Mouse (Mus musculus) embryonic fibroblast, embryonic 13.5 days (primary cell): ENCODE data around the gene Gm10234. TPM values are rescaled to one million over a fixed set of nuclear protein-coding genes. Genes with fewer than 3 reads are reported as not detected.

Experiments
- H3K27ac ChIP-seq: 2 replicates; pipeline ENCODE4 v1.5.1; 2012; ENCODE audit warnings: low read length, control low read depth, inconsistent platforms; ENCODE audit not compliant: insufficient read depth
- H3K4me1 ChIP-seq: 2 replicates; pipeline ENCODE4 v1.6.1; 2011; ENCODE audit warnings: low read length; ENCODE audit not compliant: control insufficient read depth, insufficient read depth
- H3K4me3 ChIP-seq: 2 replicates; pipeline ENCODE4 v1.5.1; 2011; ENCODE audit warnings: mild to moderate bottlenecking, control low read depth, low read length; ENCODE audit not compliant: insufficient read depth
- CTCF ChIP-seq: IDR thresholded peaks from 2 replicates; pipeline ENCODE4 v1.5.1; 2011; ENCODE audit warnings: mild to moderate bottlenecking, control low read depth, low read length, moderate library complexity, borderline replicate concordance; ENCODE audit not compliant: insufficient read depth
- POLR2A ChIP-seq: IDR thresholded peaks from 2 replicates; pipeline ENCODE4 v1.6.1; 2011; ENCODE audit warnings: low read depth, mild to moderate bottlenecking, control low read depth, low read length, moderate library complexity
- polyA plus RNA-seq: library from polyadenylated mRNA; stranded (reverse); fragments of >200 nt; gene quantifications from 2 replicates; pipeline ENCODE4 v1.2.4, GENCODE M21; 2011; ENCODE audit warnings: low read depth; ENCODE audit not compliant: missing spikeins, insufficient read length

The Gm10234 gene
- polyA plus RNA-seq, 1 experiment = not detected

DNA sequence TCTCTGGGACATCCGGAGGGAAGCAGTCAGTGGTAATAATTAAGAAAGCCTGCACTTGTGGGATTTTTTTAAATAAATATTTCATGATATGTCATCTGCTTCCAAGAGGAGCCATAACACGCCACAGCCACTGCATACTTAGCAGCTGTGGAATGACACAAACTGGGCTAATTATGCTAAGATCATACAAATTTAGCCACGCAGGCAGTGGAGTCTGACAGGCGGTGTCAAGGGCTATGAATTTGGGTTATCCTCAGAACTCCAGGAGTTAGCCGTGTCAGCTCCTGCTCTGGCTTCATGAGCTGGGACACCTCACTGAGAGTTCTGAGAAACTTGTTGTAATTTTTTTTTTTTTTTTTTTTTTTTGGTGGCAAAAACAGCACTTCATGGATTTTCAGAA is 40.8 kb downstream of the Gm10234 start:
- H3K4me3 ChIP-seq = no peak overlapping the region
- H3K27ac ChIP-seq = no peak overlapping the region
- TF ChIP-seq POLR2A = no peak
- no peak for TF ChIP-seq CTCF
- no peaks in the 10 kb centered on the region for H3K4me1 ChIP-seq

GRCm38 (mm10) chr6:95371811-95372210 is 49.9 kb downstream of the Gm10234 start:
- TF ChIP-seq POLR2A = no peak
- no peak for TF ChIP-seq CTCF
- Histone ChIP-seq H3K4me1 (no peaks in the 10 kb centered on the region), H3K4me3 (no peak overlapping the region), H3K27ac (no peak overlapping the region)

Other genes starting within 250 kb of the Gm10234 start
- gene Kbtbd8, start 204.9 kb upstream of the Gm10234 start, polyA plus RNA-seq = 1.4 and 1.8 TPM in 2 replicates